Mouse (Mus musculus) ovary, postnatal 14 days (tissue): Measurements from ENCODE around the gene Foxr1.

Experiments used
- DNase-seq: peaks from one replicate; pipeline ENCODE4 v3.0.0; 2022; ENCODE audit warnings: low spot score

Gene Foxr1

DNA sequence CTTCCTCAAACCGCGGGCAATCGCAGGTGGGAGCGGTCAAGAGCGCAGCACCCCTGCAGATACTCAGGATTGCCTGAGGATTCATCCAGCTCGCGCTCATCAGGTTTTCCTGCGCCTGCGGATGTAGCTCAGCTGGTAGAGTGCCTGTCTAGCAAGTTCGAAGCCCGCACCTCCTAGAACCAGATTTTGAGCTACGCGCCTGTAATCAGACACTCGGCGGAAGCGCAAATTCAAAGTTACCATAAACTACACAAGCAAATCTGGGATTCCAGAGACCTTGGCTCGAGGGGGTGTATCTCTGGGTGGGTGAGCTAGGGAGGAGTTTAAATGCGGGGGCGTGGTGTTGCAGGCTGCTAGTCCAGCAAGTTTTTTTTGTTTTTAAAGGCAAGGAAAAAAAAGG is at the start of gene Foxr1:
Foxr1 (minus strand) TSS at position 176 of the 400 bp plus-strand sequence.
- no peak for DNase-seq

GRCm38 (mm10) chr9:44490086-44490967 is 49.4 kb upstream of the Foxr1 start:
- no peak for DNase-seq

GRCm38 (mm10) chr9:44489651-44490085 is 48.7 kb upstream of the Foxr1 start:
- no peak for DNase-seq

- DNase-seq, result no peak
These were observed 48.0 kb upstream of the Foxr1 start for GRCm38 (mm10) chr9:44488855-44489381.

DNA sequence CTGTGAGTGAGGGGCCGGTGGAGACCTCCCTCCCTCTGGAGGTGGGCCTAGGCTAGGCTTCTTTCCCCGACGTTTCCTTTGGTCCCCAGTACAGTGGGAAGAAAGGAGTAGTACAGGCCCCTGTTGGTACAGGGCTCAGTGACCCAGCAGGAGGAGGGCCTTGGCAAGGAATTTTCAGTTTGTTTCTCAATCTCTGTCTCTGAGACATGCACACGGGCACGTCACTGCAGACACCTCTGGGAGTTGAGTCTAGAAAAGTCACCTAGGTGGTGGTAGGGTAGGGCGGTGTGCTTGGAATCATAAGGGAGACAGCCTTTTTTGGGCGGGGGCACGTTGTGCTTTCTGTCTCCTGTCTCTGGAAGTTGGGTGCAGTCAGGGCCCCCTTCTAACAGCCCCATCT is 47.5 kb upstream of the Foxr1 start:
- DNase-seq, result no peak

DNA sequence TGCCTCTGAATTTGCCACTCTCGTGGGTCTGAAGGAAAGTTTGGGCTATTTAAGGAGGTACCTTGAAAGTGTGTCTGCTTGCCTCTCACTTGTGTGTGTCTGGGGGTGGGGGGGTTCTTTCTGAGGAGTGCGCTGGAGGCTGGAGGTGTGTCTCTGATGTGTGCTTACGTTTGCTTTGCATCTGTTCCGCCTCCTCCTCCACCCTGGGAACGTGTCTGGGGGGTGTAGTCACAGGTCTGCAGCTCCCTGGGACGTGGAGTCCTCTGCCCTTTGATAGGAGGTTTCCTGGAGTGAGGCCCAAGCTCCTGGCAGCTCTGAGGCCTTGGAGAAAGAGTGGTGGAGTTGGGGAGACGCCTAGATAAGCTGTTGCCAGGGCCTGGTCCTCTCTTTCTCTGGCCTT is 46.5 kb upstream of the Foxr1 start:
- DNase-seq, result no peak

- no peak for DNase-seq
These were observed 45.9 kb upstream of the Foxr1 start for GRCm38 (mm10) chr9:44486741-44487421.

DNA sequence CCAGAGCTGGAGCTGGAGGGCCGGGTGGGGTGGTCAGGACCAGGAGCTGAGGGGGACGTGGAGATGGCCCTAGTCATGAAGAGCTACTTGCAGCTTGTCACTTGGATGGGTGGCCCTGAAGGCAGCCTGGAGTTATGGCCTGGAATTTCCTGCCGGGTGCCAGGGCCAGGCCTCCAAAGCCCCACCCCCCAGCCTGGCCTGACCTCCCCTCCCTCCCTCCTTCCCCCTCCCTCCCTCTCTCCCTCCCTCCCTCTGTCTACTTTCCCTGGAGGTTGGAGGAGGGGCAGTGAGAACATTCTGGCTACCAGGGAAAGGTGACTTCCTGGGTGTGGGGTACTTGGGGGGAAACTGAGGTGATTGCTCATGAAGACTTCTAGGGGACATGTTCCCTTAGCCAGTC is 45.4 kb upstream of the Foxr1 start:
- DNase-seq, result no peak

GRCm38 (mm10) chr9:44485516-44486161 is 44.7 kb upstream of the Foxr1 start:
- no peak for DNase-seq

DNA sequence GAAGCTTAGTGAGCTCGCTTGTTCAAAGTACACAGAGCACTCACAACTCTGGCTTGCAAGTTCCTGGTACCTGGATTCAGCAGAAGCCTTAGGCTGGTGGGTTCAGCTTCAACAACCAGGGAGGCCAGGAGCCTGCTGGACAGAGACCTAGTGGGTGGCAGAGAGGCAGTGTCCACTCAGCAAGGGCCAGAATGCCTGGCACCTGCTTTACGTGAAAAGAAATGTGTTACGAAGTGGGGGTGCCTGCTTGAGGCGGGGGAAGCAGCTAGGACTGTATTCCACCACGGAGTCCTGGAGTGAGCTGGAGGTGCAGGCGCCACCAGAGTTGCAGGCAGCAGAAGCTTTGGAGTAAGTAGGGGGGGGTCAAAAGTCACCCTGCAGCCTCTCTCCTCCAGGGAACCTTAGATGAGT is 44.2 kb upstream of the Foxr1 start:
- DNase-seq, result no peak

- no peak for DNase-seq
These were observed 43.6 kb upstream of the Foxr1 start for GRCm38 (mm10) chr9:44484311-44485104.

DNA sequence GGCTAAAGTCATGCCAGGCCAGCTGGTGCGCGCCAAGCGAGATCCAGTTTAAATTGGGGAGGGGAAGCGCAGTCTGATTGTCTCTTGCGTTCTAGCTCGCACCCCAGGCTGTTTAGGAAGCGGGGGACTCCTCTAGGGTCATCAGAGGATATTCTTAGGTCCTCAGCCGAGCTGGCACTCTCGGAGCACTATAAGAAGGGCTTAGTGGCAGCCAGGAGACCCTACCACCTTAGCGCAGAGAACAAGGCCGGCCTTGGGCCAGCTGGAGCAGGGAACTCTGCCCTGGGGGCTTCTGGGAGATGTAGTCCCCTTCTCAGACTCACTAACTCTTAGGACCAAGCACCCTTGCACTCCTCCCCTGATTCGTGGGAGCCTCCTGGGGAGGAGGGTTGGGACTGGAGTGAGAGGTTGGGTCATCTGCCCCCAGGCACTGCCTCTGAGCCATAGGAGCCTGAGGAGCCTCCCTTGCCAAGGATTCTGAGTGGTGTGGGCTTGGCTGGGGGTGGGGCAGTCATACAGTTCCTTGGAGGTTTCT is 42.6 kb upstream of the Foxr1 start:
- DNase-seq, result no peak

- no peak for DNase-seq
These were observed 42.1 kb upstream of the Foxr1 start for GRCm38 (mm10) chr9:44483041-44483509.

DNA sequence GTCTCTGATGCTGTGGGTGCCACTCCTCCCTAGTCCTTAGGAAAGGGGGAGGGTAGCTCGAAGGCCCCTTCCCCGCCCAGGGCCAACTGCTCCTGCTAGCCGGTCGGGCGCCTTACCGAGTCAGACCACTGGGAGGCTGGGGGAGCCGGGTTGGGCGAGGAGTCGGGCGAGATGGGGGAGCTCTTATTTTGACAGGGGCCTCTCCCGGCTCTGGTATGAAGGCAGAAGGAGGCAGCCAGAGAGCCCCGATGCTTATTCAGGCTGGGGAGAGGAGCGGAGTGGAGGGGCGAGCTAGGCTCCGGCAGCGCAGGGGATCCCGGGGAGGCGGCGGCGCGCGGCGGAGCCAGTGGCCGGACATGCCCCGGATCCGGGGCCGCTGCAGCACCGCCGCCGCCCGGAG is 41.6 kb upstream of the Foxr1 start, which contains the start of gene Bcl9l:
Bcl9l (plus strand) TSS at position 274 of the 400 bp plus-strand sequence.
- DNase-seq, result peak; percentile 90

GRCm38 (mm10) chr9:44482112-44482511 is 41.2 kb upstream of the Foxr1 start:
- DNase-seq, result no peak

DNA sequence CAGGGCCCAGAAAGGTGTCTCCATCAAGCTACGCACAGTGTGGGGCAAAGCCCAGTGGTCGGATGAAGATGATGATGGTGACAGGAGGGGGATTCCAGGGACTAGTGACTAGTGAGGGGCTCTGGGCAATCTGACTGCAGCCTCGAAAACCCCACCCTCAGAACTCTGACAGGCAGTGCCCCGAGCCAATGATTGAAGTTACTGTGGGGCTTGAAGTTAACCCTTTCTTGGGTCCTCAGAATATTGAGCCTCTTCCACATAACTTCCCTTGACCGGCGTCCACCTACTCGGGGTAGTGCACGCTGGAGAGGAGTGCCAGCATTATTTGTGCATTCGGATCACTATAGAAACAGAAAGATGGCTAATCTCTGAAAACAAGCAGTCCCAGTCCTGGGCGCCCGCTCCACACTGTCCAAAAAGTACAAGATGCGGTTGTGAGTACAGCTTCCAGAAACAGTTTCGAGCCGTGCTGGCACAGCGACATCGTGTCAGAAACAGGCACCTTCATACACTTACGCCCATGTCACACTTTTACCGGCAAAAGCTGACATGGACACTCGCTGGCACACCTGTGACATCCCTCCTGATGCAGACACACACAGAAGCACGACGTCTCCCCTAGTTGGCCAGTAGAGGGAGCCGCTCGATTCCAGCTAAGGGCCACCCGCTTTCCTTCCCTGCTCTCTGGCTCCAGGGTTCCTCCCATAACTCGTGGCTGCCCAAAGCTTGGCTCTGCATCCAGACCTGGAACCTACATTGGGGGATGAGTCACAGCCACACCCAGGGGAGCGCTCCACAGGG is 38.9 kb upstream of the Foxr1 start:
- no peak for DNase-seq

DNA sequence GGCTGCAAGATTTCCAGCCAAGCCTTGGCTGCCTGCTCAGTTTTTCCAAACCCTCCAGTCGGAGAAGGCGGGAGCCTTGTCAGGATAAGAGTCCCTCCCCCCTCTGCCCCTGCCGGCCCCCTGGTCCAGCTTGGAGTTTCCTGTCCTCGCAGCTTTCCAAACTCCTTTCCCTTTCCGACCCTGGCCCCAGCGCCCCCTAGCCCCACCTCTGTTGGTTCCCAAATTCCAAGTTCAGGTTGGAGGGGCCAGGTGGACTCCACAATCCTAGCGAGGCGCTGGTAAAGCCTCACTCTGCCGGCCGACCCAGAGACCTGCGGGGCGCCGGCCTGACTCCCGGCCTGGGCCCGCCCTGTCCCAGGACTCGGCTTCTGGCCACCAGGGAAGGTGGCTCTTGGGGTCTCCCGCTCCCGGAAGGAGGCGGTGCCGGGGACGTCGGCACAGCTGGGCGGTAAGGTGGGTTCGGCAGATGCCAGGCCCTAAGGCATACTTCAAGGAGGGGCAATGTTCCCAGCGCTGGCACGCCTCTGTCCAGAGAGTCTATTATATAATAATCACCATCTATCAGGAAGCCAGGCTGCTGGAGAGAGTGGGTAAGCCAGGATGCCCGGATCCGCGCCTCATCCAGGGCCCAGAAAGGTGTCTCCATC is 38.1 kb upstream of the Foxr1 start:
- DNase-seq, result no peak

- no peak for DNase-seq
These were observed 37.4 kb upstream of the Foxr1 start for GRCm38 (mm10) chr9:44478229-44478921.
